Mouse (Mus musculus) layer of hippocampus, adult 2 months (tissue): Measurements from ENCODE around the gene Iqsec1. TPM values are rescaled to one million over a fixed set of nuclear protein-coding genes. Genes with fewer than 3 reads are reported as not detected.

Experiments
- DNase-seq, 2 experiments: peaks; one replicate each; pipeline ENCODE4 v3.0.0; 2022; ENCODE audit warnings: low spot score in 2 of 2
- H3K27ac ChIP-seq: fragments of 200-600 bp; 2 replicates; pipeline ENCODE4 v1.8.1; 2022
- H3K4me3 ChIP-seq: fragments of 200-600 bp; 2 replicates; pipeline ENCODE4 v1.8.1; 2022; ENCODE audit warnings: mild to moderate bottlenecking
- CTCF ChIP-seq: fragments of 200-600 bp; conservative IDR thresholded peaks from 2 replicates; pipeline ENCODE4 v1.8.1; 2022; ENCODE audit warnings: antibody characterized with exemption, mild to moderate bottlenecking, moderate library complexity
- total RNA-seq, 2 experiments: library from RNA; stranded (reverse); gene quantifications; 2 replicates each; pipeline ENCODE4 v1.2.3; 2021

Gene Iqsec1
- total RNA-seq, 2 experiments from 2014 or later: 250 to 270 TPM

DNA sequence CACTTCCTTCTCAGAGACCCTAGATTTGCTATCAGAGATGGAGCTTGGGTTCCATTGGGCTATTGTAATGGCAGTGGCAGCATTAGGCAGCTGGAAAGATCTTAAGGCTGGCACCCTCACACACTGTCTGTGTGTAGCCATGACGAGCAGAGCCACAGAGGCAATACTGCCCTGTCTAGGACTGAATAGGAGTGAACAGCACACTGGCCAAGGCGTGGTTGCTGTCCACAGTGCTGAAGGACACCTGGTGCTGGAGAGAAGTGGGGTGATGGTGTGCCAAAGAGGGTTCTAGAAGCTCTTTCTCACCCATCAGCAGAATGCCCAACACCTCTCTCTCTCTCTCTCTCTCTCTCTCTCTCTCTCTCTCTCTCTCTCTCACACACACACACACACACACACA lies 136.1 kb downstream of the Iqsec1 start:
- TF ChIP-seq CTCF: no peak
- Histone ChIP-seq H3K27ac (no peak overlapping the region), H3K4me3 (no peak overlapping the region)
- no peak for DNase-seq

DNA sequence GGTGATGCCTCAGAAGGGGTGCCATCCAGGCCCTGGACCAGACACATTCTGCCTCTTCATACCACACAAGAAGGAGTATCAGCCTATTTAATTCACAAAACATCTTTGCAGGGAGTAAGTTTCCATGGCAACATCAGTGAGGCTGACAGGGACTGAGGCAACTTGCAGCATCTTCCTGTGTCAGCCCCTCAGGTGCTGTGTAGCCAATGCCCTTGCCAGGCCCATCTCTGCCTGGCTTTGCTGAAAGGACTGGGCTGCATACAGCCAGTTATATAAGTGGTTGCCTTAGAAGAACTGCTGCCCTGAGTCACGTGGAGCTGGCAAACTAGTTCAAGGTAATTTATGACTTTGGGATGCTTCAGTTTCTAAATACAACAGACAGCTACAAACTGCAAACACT lies 140.4 kb downstream of the Iqsec1 start:
- DNase-seq: peak in 1 of 2 experiments; percentile 29
- H3K27ac ChIP-seq: no peak overlapping the region

DNA sequence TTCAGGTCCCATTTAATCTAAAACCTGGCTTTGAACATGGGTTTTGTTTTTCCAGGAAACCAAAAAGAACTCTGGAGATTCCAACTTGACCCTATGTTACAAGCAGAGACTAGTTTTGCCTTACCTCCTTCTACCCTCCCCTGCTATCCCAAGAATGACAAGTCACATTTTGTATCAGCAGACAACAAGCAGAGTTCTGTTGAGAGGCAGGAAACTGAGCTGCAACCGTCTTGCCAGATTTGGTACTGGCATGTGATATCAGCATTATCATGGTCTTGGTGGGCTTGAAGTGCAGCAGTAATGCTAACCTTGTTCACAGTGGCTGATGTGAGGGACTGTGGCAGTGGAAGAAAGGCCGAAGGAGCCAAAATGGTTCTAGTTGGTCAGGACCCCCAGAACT lies 141.0 kb downstream of the Iqsec1 start:
- DNase-seq: no peak
- H3K27ac ChIP-seq: peak overlapping the region; percentile 28; the same call in 1 of the 2 replicates
- TF ChIP-seq CTCF: no peak
- no peak overlapping the region for H3K4me3 ChIP-seq

More for the DNA sequence above, 140.4 kb downstream of the Iqsec1 start:
- no peak overlapping the region for H3K4me3 ChIP-seq
- TF ChIP-seq CTCF: no peak

DNA sequence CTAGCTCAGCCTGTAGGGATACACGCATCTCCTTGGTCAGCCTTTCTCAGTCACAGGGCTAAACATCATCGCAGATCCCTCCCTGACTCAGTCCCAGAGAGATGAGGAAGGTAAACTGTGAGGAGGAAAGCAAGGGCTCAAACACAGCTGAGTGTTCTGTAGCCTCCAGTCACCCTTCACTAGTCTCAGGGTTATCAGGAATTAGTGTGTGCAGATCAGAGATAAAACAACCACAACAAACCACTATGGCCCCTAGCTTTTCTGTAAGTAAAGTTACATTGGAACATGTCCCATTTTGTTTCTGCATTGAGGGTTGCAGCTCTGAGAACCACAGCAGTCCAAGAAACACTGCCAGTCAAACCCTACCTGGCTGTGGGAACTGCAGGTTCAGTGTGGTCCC lies 148.5 kb downstream of the Iqsec1 start:
- no peak for DNase-seq
- no peak overlapping the region for H3K27ac ChIP-seq
- no peak for TF ChIP-seq CTCF
- no peak overlapping the region for H3K4me3 ChIP-seq

DNA sequence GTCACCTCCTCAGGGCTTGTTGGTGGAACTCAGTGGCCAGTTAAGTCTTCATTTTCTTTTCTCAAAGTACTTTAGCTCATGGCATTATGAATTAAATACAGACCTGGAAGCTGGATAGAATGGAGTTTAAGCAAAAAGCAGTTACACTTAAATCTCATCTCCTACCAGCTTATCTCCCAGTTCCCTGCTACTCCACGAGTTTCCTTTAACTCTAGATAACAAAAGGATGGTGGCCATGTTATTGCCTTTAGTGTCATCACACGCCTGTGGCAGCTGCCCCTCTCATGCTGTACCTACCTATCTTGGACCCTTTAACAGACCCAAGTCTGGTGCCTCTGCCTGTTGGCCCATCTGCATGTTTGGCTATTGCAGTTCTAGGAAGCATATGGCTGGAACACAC lies 151.7 kb downstream of the Iqsec1 start:
- no peak overlapping the region for H3K4me3 ChIP-seq
- DNase-seq: no peak
- no peak overlapping the region for H3K27ac ChIP-seq
- TF ChIP-seq CTCF: no peak

DNA sequence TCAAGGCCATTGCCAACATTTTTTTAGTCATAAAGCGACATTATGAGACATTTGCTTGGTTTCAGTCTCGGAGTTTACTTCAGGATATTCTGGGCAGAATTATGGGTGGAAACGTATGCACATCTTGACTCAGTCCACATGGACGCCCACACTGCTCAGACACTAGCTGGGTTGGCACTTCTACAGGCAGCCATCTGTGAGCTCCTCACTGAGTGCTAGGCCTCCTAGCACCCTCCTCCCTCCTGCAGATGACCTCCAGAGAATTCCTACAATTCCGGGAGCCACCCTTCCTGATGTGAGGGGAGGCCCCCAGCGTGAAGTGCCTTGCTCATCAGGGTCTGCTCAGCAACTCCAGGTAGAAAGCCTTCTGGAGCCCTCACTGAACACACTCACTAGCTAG lies 158.9 kb downstream of the Iqsec1 start:
- Histone ChIP-seq H3K27ac (no peak overlapping the region), H3K4me3 (no peak overlapping the region)
- peak in 1 of 2 experiments; percentile 75 for DNase-seq
- no peak for TF ChIP-seq CTCF

DNA sequence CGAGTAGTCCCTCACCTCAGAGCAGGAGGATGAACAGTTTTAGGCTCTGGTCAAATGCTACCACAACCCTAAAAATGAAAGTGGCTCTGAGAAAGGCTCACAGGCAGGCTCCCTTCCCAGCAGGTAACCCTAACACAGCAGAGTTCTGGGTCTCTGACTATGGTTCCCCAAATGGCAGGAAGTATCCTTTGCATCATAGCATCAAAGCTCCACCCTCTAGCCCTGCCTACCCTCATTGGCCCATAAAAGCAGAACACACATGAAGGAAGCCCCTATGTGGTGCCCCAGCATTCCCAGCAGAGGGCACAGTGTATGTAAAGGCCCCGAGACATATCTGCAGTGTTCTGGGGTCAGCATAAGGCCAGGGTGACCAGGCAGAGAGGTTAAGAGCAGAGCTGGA lies 163.4 kb downstream of the Iqsec1 start:
- no peak overlapping the region for H3K27ac ChIP-seq
- 0 out of 2 replicates have a peak, but pooled peaks have one; percentile 5 for TF ChIP-seq CTCF
- no peak overlapping the region for H3K4me3 ChIP-seq
- DNase-seq: no peak

DNA sequence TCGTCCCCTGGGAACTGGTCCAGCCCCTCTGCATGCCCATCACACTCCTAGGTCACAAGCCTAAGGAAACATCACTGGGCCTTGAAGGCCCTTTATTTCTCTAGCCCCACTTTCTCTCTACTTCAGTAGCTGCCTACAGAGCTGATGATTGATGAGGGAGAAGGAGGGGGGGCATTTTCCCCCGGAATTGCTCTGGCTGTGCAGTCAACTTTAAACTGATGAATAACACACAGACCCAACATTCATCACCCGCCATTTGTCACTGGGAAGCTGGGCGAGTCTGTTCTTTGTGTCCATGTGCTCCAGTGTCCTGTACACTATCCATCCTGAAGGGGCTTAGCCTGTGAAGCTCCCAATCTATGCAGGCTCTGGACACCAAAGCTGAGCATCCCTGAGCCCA lies 165.2 kb downstream of the Iqsec1 start:
- no peak for DNase-seq
- H3K27ac ChIP-seq: no peak overlapping the region
- no peak overlapping the region for H3K4me3 ChIP-seq
- no peak for TF ChIP-seq CTCF

DNA sequence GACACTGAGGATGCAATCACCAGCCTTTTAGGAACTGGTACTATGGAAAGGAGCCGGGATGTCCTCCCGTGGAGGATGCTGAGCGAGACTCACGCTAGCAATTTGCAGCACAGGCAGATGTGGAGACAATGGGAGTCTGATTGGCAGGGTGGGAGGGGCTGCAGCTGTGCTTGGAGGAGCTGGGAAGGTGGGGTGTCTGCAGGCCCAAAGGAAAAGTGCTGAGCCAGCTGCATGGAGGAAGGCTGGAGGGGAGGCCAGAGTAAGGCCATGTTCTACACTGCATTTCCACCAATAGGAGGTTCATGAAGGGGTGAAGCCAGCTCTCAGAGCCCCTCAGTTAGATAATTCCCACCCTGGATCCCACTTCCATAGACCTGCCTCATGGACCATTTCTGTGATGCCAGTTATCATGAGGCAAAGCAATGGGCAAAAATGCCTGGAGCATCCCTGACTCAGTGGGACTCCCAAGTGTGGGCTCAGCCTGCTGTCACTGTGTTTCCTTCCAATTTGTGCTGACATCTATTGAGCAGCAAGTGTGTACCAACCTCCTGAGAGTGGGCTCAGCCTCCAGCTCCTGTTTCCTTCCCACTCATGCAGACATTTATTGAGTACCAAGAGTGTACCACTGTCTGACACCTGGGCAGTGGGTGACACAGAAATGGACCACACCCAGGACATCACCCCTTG lies 166.4 kb downstream of the Iqsec1 start:
- peak; percentile 54 to 69 for DNase-seq
- 0 out of 2 replicates have a peak overlapping the region, but pooled peaks have one; percentile 19 for H3K27ac ChIP-seq
- TF ChIP-seq CTCF: no peak
- no peak overlapping the region for H3K4me3 ChIP-seq

DNA sequence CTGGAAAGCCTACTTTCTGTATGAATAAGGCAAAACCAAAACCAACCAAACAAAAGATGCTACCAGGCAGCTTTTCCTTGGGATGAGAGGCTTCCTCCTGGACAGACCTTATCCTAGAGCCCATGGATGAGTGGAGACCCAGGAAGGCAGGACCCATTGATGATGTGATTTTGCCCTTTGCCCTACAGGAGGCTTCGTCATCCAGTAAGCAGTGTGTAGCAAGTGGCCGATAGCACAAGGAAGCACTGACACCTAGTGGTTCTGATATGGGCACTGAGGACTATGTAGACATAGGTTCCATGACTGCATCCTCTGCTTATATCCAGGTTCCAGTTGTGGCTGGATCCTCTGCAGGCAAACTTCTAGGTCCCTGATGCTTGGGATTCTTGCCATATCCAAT lies 168.6 kb downstream of the Iqsec1 start:
- DNase-seq: no peak
- H3K27ac ChIP-seq: no peak overlapping the region
- peak; percentile 68 for TF ChIP-seq CTCF
- H3K4me3 ChIP-seq: no peak overlapping the region

DNA sequence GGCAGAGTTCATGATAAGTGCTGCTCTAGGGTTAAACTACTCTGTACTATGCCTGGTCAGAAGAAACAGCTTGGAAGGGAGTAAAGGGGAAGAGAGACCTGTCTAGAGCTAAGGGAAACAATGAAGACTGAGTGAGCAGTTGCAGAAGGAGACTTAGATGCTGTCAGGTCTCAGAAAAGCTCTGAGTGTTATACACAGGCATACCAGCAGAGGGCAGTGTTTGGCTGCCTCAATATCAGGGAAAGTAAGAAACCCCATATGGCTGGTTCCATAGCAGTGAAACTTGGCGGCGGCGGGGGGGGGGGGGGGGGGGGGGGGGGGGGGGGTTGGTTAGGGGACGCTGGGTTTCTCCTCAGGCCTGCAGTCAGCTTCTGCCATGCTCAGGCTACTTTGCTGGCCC lies 169.5 kb downstream of the Iqsec1 start:
- TF ChIP-seq CTCF: peak; percentile 78

DNA sequence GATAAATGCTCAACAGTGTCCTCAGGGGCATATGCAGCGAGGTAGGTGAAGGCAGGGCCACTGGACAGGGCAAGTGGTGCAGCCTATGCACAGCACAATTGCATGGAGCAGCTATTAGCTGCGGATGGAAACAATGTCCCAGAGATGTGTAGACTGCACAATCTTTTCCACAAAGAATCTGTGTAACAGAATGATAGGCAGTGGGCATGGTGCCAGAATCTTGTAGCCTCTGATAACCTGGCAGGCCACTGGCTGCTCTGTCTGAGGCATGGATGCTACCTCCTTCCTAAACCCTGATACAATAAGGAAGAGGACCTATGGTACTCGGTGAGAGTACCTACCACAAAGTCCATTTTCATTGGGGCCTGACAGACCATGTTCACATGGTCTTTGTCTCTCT lies 171.9 kb downstream of the Iqsec1 start:
- TF ChIP-seq CTCF: no peak
- Histone ChIP-seq H3K4me3 (no peak overlapping the region), H3K27ac (no peak overlapping the region)
- DNase-seq: no peak

More for the DNA sequence above, 169.5 kb downstream of the Iqsec1 start:
- DNase-seq: peak; percentile 79 to 86
- Histone ChIP-seq H3K27ac (no peak overlapping the region), H3K4me3 (no peak overlapping the region)

DNA sequence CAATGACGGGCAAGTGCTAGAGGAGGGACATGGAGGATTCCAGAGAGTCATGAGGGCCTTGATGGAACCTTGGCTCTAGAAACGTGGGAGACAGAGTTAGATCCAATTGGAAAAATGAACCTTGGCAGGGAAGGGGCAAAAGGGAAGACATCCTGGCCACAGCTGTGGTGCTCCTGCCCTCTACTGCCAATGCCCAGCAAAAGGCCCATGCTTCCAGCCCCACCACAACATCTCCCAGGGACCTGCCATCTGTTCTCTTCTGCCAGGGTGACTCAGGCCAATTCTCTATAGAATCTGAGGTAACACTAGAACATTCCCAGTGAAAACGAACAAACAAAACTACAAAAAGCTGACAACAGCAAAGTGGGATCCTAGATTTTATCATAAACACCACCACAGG lies 173.1 kb downstream of the Iqsec1 start:
- no peak overlapping the region for H3K27ac ChIP-seq
- no peak for DNase-seq
- TF ChIP-seq CTCF: 0 out of 2 replicates have a peak, but pooled peaks have one; percentile 19
- H3K4me3 ChIP-seq: no peak overlapping the region

DNA sequence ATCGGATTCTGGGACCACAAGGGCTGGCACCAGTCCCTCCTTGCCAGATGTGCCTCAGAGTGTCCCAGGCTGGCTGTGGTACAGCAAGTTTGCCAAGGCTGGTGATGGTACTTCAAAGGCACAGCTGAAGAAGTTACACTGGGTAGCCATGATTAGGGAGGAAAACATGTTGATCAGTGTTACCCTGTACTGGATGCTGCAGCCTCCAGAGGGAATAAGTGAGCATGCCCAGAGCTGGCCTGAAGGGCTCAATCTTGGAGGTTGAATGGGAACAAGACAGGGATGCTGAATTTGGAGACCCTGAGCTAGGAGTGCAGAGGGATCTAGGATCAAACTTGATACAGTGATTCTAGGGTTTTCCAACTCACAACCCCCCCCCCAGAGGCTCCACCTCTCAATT lies 175.0 kb downstream of the Iqsec1 start:
- Histone ChIP-seq H3K4me3 (no peak overlapping the region), H3K27ac (peak overlapping the region; percentile 40; the same call in 1 of the 2 replicates)
- TF ChIP-seq CTCF: 0 out of 2 replicates have a peak, but pooled peaks have one; percentile 16
- DNase-seq: no peak
